Mouse (Mus musculus) midbrain, embryonic 15.5 days (tissue): ENCODE results near the gene Cntnap2. TPM values are rescaled to one million over a fixed set of nuclear protein-coding genes. Genes with fewer than 3 reads are reported as not detected.

Experiments
- ATAC-seq: fragments of 200-750 bp; cut with Nextera tagmentation; replicated peaks from 2 replicates; pipeline ENCODE4 v1.8.0; 2017; ENCODE audit warnings: moderate TSS enrichment
- H3K27ac ChIP-seq: fragments of 300-500 bp; sonication (generic); 2 replicates; pipeline ENCODE4 v1.5.1; 2015; ENCODE audit warnings: mild to moderate bottlenecking, inconsistent platforms
- H3K27me3 ChIP-seq: fragments of 300-500 bp; sonication (generic); replicated peaks from 2 replicates; pipeline ENCODE4 v1.6.1; 2015; ENCODE audit warnings: inconsistent platforms
- H3K36me3 ChIP-seq: fragments of 300-500 bp; sonication (generic); replicated peaks from 2 replicates; pipeline ENCODE4 v1.6.1; 2015; ENCODE audit warnings: inconsistent platforms
- H3K4me1 ChIP-seq: fragments of 300-500 bp; sonication (generic); 2 replicates; pipeline ENCODE4 v1.6.1; 2015; ENCODE audit warnings: inconsistent platforms
- H3K4me2 ChIP-seq: fragments of 300-500 bp; sonication (generic); 2 replicates; pipeline ENCODE4 v1.6.1; 2015; ENCODE audit warnings: inconsistent platforms, mild to moderate bottlenecking, moderate library complexity
- H3K4me3 ChIP-seq: fragments of 300-500 bp; sonication (generic); 2 replicates; pipeline ENCODE4 v1.5.1; 2015; ENCODE audit warnings: mild to moderate bottlenecking, inconsistent platforms
- H3K9ac ChIP-seq: fragments of 300-500 bp; sonication (generic); 2 replicates; pipeline ENCODE4 v1.6.1; 2015; ENCODE audit warnings: mild to moderate bottlenecking, inconsistent platforms
- H3K9me3 ChIP-seq: fragments of 300-500 bp; sonication (generic); 2 replicates; pipeline ENCODE4 v1.6.1; 2016; ENCODE audit warnings: inconsistent platforms
- WGBS: fragments of 180-500 bp; shearing (Covaris S2); methylation state at CpG from one replicate; pipeline ENCODE4 v1.1.7; 2015; ENCODE audit warnings: mixed read lengths; 5-methylcytosine and 5-hydroxymethylcytosine counted together
- polyA plus RNA-seq: library from polyadenylated mRNA; unstranded; fragments of >200 nt; fragmentation: Nextera tagmentation; extraction: Ambion mirVana; gene quantifications from 2 replicates; pipeline ENCODE4 v1.2.1, GENCODE M21; 2015

Gene Cntnap2
- polyA plus RNA-seq, 1 experiment from 2014 or later, result 68.3 TPM

- 90% methylated on average over 8 of the region's 8 CpGs for WGBS
- Histone ChIP-seq H3K27me3 (no peaks in the 10 kb centered on the region), H3K4me1 (0 out of 2 replicates have a peak, but pooled peaks cover 4% of the 10 kb centered on the region), H3K36me3 (no peaks in the 10 kb centered on the region), H3K9me3 (no peaks in the 10 kb centered on the region), H3K9ac (no peak overlapping the region), H3K27ac (no peak overlapping the region), H3K4me2 (no peak overlapping the region), H3K4me3 (no peak overlapping the region)
- ATAC-seq, result no peak
Observed at GRCm38 (mm10) chr6:47350100-47350690, 2291.0 kb downstream of the Cntnap2 start.
